Mouse (Mus musculus): Measurements from ENCODE around the gene Cd72.

- TF ChIP-seq CTCF (IDR thresholded peaks at IDR 0.05; ENCODE audit: control insufficient read depth, insufficient read depth, insufficient replicate concordance, low read depth, low read length), result no peak
- TF ChIP-seq POLR2A (IDR thresholded peaks at IDR 0.05; ENCODE audit: control insufficient read depth, low read depth, low read length), result no peak
Measured at GRCm38 (mm10) chr4:43426487-43426886, 27.9 kb downstream of the Cd72 start.

Data from testis, adult 2 months (tissue).